Mouse (Mus musculus) midbrain, embryonic 15.5 days (tissue): ENCODE measurements around the gene Trim32. TPM values are rescaled to one million over a fixed set of nuclear protein-coding genes. Genes with fewer than 3 reads are reported as not detected.

ENCODE experiments used
- ATAC-seq: fragments of 200-750 bp; cut with Nextera tagmentation; replicated peaks from 2 replicates; pipeline ENCODE4 v1.8.0; 2017; ENCODE audit warnings: moderate TSS enrichment
- H3K27ac ChIP-seq: fragments of 300-500 bp; sonication (generic); 2 replicates; pipeline ENCODE4 v1.5.1; 2015; ENCODE audit warnings: mild to moderate bottlenecking, inconsistent platforms
- H3K27me3 ChIP-seq: fragments of 300-500 bp; sonication (generic); replicated peaks from 2 replicates; pipeline ENCODE4 v1.6.1; 2015; ENCODE audit warnings: inconsistent platforms
- H3K36me3 ChIP-seq: fragments of 300-500 bp; sonication (generic); replicated peaks from 2 replicates; pipeline ENCODE4 v1.6.1; 2015; ENCODE audit warnings: inconsistent platforms
- H3K4me1 ChIP-seq: fragments of 300-500 bp; sonication (generic); 2 replicates; pipeline ENCODE4 v1.6.1; 2015; ENCODE audit warnings: inconsistent platforms
- H3K4me2 ChIP-seq: fragments of 300-500 bp; sonication (generic); 2 replicates; pipeline ENCODE4 v1.6.1; 2015; ENCODE audit warnings: inconsistent platforms, mild to moderate bottlenecking, moderate library complexity
- H3K4me3 ChIP-seq: fragments of 300-500 bp; sonication (generic); 2 replicates; pipeline ENCODE4 v1.5.1; 2015; ENCODE audit warnings: mild to moderate bottlenecking, inconsistent platforms
- H3K9ac ChIP-seq: fragments of 300-500 bp; sonication (generic); 2 replicates; pipeline ENCODE4 v1.6.1; 2015; ENCODE audit warnings: mild to moderate bottlenecking, inconsistent platforms
- H3K9me3 ChIP-seq: fragments of 300-500 bp; sonication (generic); 2 replicates; pipeline ENCODE4 v1.6.1; 2016; ENCODE audit warnings: inconsistent platforms
- WGBS: fragments of 180-500 bp; shearing (Covaris S2); methylation state at CpG from one replicate; pipeline ENCODE4 v1.1.7; 2015; ENCODE audit warnings: mixed read lengths; 5-methylcytosine and 5-hydroxymethylcytosine counted together
- polyA plus RNA-seq: library from polyadenylated mRNA; unstranded; fragments of >200 nt; fragmentation: Nextera tagmentation; extraction: Ambion mirVana; gene quantifications from 2 replicates; pipeline ENCODE4 v1.2.1, GENCODE M21; 2015

Gene Trim32
- polyA plus RNA-seq, 1 experiment from 2014 or later = 214 TPM

DNA sequence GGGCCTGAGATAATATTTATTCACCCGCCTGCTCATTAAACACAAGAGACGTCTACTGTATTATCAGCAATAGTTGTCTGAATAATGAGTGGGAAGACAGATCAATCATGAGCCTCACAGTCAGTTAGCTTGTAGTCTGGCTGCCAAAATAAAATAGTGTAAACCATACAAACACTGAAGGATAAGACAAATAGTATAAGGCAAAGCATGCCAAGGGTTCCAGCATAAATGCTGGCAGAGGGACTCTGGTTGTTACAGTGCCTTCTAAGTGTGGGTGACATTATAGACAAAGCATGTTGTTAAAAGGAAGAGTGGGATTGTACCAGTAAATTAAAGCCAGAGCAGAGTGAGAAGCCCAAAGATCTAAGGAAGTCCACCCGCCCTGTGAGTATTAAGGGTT lies 15.3 kb downstream of the Trim32 start:
- H3K9me3 ChIP-seq = no peaks in the 10 kb centered on the region
- H3K27ac ChIP-seq = no peak overlapping the region
- no peak overlapping the region for H3K4me2 ChIP-seq
- peaks cover 31% of the 10 kb centered on the region for H3K36me3 ChIP-seq
- WGBS = 83% methylated on average over 3 of the region's 3 CpGs
- no peaks in the 10 kb centered on the region for H3K27me3 ChIP-seq
- no peaks in the 10 kb centered on the region for H3K4me1 ChIP-seq
- ATAC-seq = no peak
- H3K9ac ChIP-seq = no peak overlapping the region
- no peak overlapping the region for H3K4me3 ChIP-seq

DNA sequence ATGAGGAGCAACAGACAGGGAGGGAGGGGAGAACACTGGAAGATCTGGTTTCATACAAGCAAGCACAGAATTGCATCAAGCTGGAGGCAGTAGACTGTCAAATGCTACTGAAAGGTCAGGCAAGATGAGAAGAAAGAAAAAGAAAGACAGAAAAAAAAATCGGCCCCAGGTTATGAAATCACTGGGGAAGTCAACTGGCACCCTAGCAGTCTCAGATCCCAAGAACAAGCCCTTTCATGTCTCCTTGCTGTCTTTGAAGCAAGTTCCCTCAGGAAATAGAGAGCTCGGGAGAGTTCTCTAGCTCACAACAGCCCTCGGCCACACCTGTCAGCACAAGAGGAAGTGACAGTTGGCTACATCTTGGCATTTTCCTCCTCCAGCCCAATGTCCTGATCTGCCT lies 33.4 kb downstream of the Trim32 start:
- ATAC-seq = no peak
- 71% methylated on average over 3 of the region's 3 CpGs for WGBS
- Histone ChIP-seq H3K4me1 (no peaks in the 10 kb centered on the region), H3K9me3 (no peaks in the 10 kb centered on the region), H3K27ac (no peak overlapping the region), H3K9ac (no peak overlapping the region), H3K4me2 (no peak overlapping the region), H3K4me3 (no peak overlapping the region), H3K36me3 (no peaks in the 10 kb centered on the region), H3K27me3 (no peaks in the 10 kb centered on the region)

DNA sequence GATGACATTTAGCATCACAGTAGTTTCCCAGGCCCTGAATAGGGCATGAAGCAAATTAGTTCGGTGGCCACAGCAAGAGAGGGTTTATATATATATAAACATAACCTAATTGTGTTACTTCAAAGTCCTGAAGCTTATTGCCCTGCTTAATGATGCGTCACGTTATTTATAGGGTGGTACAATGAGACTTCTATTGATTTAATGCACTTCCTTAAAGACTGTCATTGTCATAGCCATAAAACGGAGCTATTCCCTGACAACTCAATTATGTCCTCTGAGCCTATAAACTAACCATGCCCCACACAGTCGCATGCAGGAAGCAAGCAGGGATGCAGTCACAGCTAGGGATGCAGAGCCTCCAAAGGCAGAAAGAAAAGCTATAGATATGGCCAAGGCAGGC lies 37.8 kb downstream of the Trim32 start:
- no peaks in the 10 kb centered on the region for H3K9me3 ChIP-seq
- 70% methylated on average over 5 of the region's 5 CpGs for WGBS
- no peak overlapping the region for H3K4me3 ChIP-seq
- no peaks in the 10 kb centered on the region for H3K4me1 ChIP-seq
- no peaks in the 10 kb centered on the region for H3K27me3 ChIP-seq
- H3K9ac ChIP-seq = no peak overlapping the region
- no peaks in the 10 kb centered on the region for H3K36me3 ChIP-seq
- no peak overlapping the region for H3K4me2 ChIP-seq
- no peak overlapping the region for H3K27ac ChIP-seq
- no peak for ATAC-seq

DNA sequence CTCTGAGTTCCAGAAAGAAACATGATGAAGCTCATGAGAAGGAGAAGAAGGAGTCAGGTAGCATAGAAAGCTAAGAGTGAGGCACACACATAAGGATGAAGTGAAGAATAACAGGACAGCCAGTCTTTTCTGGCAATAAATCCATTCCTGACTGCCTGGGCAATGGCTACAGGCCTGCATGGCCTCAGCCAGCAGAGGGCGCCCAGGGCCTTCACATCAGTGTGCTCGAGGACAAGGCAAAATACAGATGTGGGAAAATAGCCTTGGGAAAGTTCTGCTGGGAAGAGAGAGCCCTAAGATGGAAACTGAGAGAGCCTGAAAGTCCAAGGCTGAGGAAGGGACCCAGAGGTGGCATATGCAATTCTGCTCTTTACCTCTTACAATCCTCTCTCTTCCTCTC lies 49.9 kb downstream of the Trim32 start:
- Histone ChIP-seq H3K27me3 (no peaks in the 10 kb centered on the region), H3K4me3 (no peak overlapping the region), H3K36me3 (no peaks in the 10 kb centered on the region), H3K4me2 (no peak overlapping the region), H3K9me3 (no peaks in the 10 kb centered on the region), H3K4me1 (no peaks in the 10 kb centered on the region), H3K9ac (no peak overlapping the region), H3K27ac (no peak overlapping the region)
- ATAC-seq = peak; percentile 91
- 0% methylated on average over 2 of the region's 2 CpGs for WGBS

DNA sequence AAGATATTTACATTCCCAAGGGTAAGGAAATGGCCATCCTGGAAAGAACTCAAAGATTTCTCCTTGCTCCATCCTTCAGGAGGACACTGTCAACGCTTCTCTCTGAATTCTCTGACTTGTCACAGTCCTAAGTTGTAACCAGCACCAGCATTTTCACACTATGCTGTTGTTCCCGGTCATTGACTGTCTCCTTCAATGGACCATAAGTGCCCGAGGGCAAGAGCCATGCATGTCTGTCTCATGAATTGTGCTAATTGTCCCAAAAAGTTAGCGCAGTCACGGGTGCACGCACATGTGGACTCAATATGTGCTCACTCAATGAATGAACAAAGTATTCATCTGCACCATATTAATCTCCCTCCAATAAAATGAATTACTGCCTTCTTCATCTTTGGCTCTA lies 58.4 kb downstream of the Trim32 start:
- no peak overlapping the region for H3K27ac ChIP-seq
- no peak for ATAC-seq
- 91% methylated on average over 6 of the region's 6 CpGs for WGBS
- H3K36me3 ChIP-seq = no peaks in the 10 kb centered on the region
- no peaks in the 10 kb centered on the region for H3K27me3 ChIP-seq
- no peak overlapping the region for H3K4me2 ChIP-seq
- peaks cover 8% of the 10 kb centered on the region; the same call in 1 of the 2 replicates for H3K4me1 ChIP-seq
- no peak overlapping the region for H3K4me3 ChIP-seq
- no peak overlapping the region for H3K9ac ChIP-seq
- H3K9me3 ChIP-seq = no peaks in the 10 kb centered on the region
